Mouse (Mus musculus) CH12.LX (cell line): ENCODE data around the gene Klk9.

Experiments used
- CTCF ChIP-seq, 2 experiments: IDR thresholded peaks in 1 of 2; conservative IDR thresholded peaks in 1 of 2; 2 replicates each; pipeline ENCODE4 v1.5.1; 2011 to 2012; ENCODE audit warnings: low read depth in 2 of 2, low read length in 2 of 2, improper control_type of control experiment in 1 of 2, inconsistent platforms in 1 of 2, mild to moderate bottlenecking in 1 of 2, moderate library complexity in 1 of 2
- EP300 ChIP-seq: IDR thresholded peaks from 2 replicates; pipeline ENCODE4 v1.6.1; 2011; ENCODE audit warnings: low read length, improper control_type of control experiment
- PAX5 ChIP-seq: IDR thresholded peaks from 2 replicates; pipeline ENCODE4 v1.6.1; 2012; ENCODE audit warnings: low read length, inconsistent platforms, mixed read lengths
- POLR2A ChIP-seq: IDR thresholded peaks from 2 replicates; pipeline ENCODE4 v1.6.1; 2011; ENCODE audit warnings: low read depth, mild to moderate bottlenecking, improper control_type of control experiment, low read length
- UBTF ChIP-seq: IDR thresholded peaks from 2 replicates; pipeline ENCODE4 v1.6.1; 2012; ENCODE audit warnings: low read depth, mild to moderate bottlenecking, inconsistent platforms, low read length, improper control_type of control experiment, moderate library complexity

DNA sequence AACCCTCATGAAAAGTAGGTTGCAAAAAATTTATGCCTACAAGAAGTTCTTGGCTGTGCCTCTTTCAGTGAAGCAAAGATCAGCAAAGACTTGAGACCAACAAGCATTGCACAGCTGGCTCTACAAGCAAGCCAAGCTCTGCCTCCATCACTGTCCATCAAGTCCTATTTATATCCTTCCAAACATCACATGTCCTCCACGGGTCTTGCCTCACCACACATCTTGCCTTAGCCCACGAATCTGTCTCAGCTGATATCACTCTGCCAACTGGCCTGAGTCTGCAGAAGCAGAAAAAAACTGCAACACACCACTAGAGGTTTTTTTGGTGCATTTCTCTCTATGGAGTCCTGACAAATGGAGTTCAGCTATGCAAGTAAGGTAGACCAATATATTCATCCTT lies 38.9 kb upstream of the Klk9 start:
- no peak for TF ChIP-seq CTCF (conservative IDR thresholded peaks at IDR 0.05 in 1 of 2, IDR thresholded peaks at IDR 0.05 in 1 of 2; ENCODE audit: low read depth in 2 of 2, low read length in 2 of 2)
- TF ChIP-seq PAX5 = no peak
- TF ChIP-seq EP300 = no peak
- no peak for TF ChIP-seq POLR2A
- no peak for TF ChIP-seq UBTF
